Mouse (Mus musculus): ENCODE data around the gene H6pd. TPM values are rescaled to one million over a fixed set of nuclear protein-coding genes. Genes with fewer than 3 reads are reported as not detected.

The H6pd gene
- polyA plus RNA-seq, 1 experiment = 170 TPM

DNA sequence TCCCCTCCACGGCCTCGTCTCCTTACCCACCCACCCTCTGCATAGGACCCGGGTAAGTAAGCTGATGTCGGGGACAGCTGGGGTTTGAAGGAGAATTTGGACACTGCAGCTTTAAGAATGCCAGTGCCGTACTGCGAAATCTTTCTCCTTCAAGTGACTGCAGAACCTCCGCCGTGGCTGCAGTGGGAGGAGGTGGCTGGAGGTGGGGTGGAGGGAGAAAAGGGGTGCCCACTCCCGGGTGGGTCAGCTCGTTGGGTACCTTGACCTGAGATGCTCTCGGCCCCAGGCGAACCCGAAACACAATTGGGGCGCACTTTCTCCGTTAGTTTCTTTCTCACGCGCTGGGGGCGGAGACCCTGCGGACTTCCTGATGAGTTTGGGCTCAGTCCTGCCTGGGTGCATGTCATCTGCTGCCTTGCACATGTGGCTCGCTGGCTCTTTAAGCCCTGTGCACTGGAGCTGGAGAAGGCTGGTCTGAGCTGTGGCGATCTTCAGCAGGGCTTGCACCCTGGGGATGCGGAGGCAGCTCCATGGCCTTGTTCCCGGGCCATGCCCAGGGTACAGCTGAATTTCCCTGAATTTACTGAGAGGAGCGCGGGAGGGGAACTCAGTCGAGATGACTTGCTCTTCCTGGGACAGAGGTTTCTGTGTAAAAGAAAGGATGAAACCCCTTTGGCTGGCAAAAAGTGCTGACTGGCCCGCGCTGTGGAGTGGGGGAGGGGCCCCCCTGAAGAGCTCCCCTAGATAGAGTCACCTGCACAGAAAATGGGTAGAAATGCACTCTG lies 21.8 kb upstream of the H6pd start:
- Histone ChIP-seq H3K4me1 (ENCODE audit: control insufficient read depth, insufficient read depth, low read length) (peaks cover 30% of the 10 kb centered on the region), H3K4me3 (ENCODE audit: insufficient read depth, low read depth, low read length) (peak overlapping the region; percentile 58), H3K27ac (ENCODE audit: insufficient read depth, low read depth, low read length) (no peak overlapping the region)
- under 1% methylated on average over 28 of the region's 28 CpGs for WGBS
- peak; percentile 38; the same call in 1 of the 2 replicates for TF ChIP-seq CTCF (IDR thresholded peaks at IDR 0.05; ENCODE audit: insufficient read depth, low read depth, low read length)
- TF ChIP-seq POLR2A (IDR thresholded peaks at IDR 0.05; ENCODE audit: insufficient read depth, low read depth, low read length) = 0 out of 2 replicates have a peak, but pooled peaks have one; percentile 20

DNA sequence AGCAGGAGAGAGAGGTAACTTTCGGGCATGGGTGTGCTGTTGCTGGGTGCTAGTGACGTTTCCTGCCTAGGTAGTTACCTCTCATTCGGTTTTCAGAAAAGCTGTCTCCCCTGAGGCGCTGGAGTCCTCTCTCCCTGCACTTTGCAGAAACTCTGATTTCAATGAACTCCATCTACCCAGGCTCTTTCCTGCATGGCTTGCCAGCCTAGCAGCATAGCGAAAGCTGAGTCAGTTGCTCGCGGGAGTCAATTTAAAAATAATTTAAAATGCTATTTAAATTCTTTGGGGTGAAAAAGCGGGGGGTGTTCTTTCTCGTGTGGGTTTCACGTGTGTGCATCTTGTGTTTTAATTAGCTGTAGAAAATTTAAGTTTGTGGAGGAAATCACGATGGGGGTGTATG lies 21.1 kb upstream of the H6pd start:
- H3K4me3 ChIP-seq (ENCODE audit: insufficient read depth, low read depth, low read length) = peak overlapping the region; percentile 24; the same call in 1 of the 2 replicates
- TF ChIP-seq CTCF (IDR thresholded peaks at IDR 0.05; ENCODE audit: insufficient read depth, low read depth, low read length) = no peak
- no peak for TF ChIP-seq POLR2A (IDR thresholded peaks at IDR 0.05; ENCODE audit: insufficient read depth, low read depth, low read length)
- 1% methylated on average over 11 of the region's 11 CpGs for WGBS
- H3K27ac ChIP-seq (ENCODE audit: insufficient read depth, low read depth, low read length) = no peak overlapping the region
- peaks cover 27% of the 10 kb centered on the region for H3K4me1 ChIP-seq (ENCODE audit: control insufficient read depth, insufficient read depth, low read length)

DNA sequence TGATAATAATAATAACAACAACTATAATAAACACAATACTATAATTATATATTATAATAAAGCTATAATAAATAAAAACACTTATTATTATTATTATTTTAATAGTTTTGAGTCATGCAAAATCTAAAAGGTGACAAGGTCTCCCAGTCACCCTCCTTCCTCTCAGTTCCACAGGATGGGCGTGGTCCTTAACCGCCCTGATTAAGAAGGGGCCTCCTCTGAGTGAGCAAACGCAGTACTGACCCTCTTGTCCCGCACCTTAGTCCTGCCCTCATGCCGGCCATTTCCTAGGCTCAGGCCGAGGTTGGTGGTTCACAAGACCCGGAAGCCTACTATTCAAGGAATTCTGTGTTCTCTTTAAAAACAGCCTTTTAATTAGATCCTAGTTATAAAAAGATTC lies 14.7 kb upstream of the H6pd start:
- no peak overlapping the region for H3K4me3 ChIP-seq (ENCODE audit: insufficient read depth, low read depth, low read length)
- no peak overlapping the region for H3K27ac ChIP-seq (ENCODE audit: insufficient read depth, low read depth, low read length)
- no peak for TF ChIP-seq CTCF (IDR thresholded peaks at IDR 0.05; ENCODE audit: insufficient read depth, low read depth, low read length)
- TF ChIP-seq POLR2A (IDR thresholded peaks at IDR 0.05; ENCODE audit: insufficient read depth, low read depth, low read length) = no peak
- WGBS = 66% methylated on average over 7 of the region's 7 CpGs
- 0 out of 2 replicates have a peak, but pooled peaks cover under 1% of the 10 kb centered on the region for H3K4me1 ChIP-seq (ENCODE audit: control insufficient read depth, insufficient read depth, low read length)

DNA sequence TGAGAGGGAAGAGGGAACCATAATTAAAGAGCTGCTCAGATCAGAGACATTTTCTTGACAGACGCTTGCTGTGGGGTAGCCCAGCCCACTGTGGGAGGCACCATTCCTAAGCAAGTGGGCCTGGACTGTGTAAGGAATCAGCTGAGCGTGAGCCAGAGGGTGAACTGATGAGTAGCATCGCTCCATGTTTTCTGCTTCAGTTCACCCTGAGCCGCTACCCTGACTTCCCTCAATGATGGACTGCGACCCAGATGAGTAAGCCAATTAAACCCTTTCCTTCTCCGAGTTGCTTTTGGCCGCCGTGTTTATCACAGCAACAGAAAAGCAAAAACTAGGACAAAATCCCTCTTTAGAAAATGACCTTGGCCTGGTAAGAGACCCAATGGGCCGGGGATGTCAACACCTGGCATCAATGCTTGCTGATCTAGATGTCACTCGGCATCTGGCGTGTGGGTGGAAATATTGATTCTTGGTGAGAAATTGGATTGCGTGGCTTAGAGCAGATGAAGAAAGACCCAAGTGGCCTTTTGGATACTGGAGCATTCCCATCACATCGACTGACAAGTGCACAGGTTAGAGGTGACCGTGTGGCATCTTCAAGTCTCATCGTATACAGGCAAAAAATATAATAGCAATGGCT lies 11.0 kb upstream of the H6pd start:
- 82% methylated on average over 15 of the region's 15 CpGs for WGBS
- H3K27ac ChIP-seq (ENCODE audit: insufficient read depth, low read depth, low read length) = no peak overlapping the region
- H3K4me1 ChIP-seq (ENCODE audit: control insufficient read depth, insufficient read depth, low read length) = no peaks in the 10 kb centered on the region
- no peak overlapping the region for H3K4me3 ChIP-seq (ENCODE audit: insufficient read depth, low read depth, low read length)
- TF ChIP-seq CTCF (IDR thresholded peaks at IDR 0.05; ENCODE audit: insufficient read depth, low read depth, low read length) (no peak), POLR2A (IDR thresholded peaks at IDR 0.05; ENCODE audit: insufficient read depth, low read depth, low read length) (no peak)

DNA sequence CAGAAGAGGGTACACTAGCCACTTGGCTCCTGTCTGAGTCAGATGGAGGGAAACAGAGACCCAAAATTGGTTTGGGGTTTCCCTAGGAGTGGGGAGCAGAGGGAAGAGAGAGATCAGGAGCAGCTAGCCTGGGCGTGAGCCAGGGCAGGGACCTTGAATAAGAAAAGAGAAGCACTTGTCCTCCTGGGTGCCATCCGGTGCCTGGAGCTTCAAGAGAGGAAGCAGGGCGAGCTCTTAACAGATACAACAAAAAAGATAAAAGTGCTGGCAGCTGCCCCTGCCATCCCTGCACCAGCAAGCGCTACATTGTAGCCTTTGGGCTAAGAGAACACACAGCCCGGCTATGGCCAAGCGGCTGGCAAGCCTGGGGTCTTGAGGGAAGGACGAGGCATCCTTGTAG lies 6.6 kb upstream of the H6pd start:
- TF ChIP-seq CTCF (IDR thresholded peaks at IDR 0.05; ENCODE audit: insufficient read depth, low read depth, low read length) (no peak), POLR2A (IDR thresholded peaks at IDR 0.05; ENCODE audit: insufficient read depth, low read depth, low read length) (no peak)
- peaks cover 6% of the 10 kb centered on the region for H3K4me1 ChIP-seq (ENCODE audit: control insufficient read depth, insufficient read depth, low read length)
- H3K4me3 ChIP-seq (ENCODE audit: insufficient read depth, low read depth, low read length) = no peak overlapping the region
- WGBS = 94% methylated on average over 7 of the region's 7 CpGs
- H3K27ac ChIP-seq (ENCODE audit: insufficient read depth, low read depth, low read length) = no peak overlapping the region

DNA sequence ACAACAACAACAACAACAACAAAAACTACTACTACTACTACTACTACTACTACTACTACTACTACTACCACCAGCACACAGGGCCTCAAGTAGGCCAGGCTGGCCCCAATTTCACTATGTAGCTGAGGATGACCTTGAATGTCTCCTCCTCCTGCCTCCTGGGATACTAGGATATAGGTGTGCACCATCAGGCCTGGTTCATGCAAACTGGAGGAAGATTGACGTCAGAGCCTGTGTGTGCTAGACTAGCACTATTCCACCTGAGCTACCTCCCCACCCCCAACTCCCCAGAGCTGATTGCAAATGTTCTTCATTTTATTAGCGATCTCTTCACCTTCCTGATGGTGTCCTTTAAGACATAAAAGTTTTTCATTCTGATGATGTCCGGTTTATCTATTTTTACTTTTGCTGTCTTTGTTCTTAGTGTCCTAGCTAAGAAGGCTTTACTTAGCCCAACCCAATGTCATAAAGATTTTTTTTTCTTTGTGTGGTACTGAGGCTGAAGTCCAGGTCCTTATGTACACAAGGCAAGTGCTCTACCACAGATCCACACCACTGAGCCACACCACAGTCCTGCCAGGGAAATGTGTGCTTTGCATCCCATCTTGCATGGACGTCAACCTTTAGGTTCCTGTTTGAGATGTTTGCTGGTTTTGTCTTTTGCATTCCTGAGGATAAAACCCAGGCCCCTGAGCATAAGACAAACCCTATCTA lies 5.7 kb upstream of the H6pd start:
- Histone ChIP-seq H3K27ac (ENCODE audit: insufficient read depth, low read depth, low read length) (no peak overlapping the region), H3K4me1 (ENCODE audit: control insufficient read depth, insufficient read depth, low read length) (peaks cover 6% of the 10 kb centered on the region), H3K4me3 (ENCODE audit: insufficient read depth, low read depth, low read length) (no peak overlapping the region)
- 96% methylated on average over 4 of the region's 4 CpGs for WGBS
- TF ChIP-seq POLR2A (IDR thresholded peaks at IDR 0.05; ENCODE audit: insufficient read depth, low read depth, low read length) (no peak), CTCF (IDR thresholded peaks at IDR 0.05; ENCODE audit: insufficient read depth, low read depth, low read length) (no peak)

DNA sequence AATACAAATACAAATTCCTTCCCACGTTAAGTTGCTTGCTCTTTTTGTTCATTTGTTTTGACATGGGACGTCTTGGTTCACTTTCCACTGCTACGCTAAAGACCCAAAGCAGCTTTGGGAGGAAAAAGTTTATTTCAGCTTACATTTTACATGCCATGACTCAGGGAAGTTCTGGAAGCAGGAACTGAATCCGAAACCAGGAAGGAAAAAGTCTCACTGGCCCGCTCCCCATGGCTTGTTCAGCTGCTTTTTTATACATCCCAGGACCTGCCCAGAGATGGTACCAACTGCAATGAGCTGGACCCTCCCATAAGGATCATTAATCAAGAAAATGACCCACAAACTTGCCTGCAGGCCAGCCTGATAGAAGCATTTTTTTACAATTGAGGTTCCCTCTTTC lies 5.0 kb upstream of the H6pd start:
- TF ChIP-seq CTCF (IDR thresholded peaks at IDR 0.05; ENCODE audit: insufficient read depth, low read depth, low read length) (no peak), POLR2A (IDR thresholded peaks at IDR 0.05; ENCODE audit: insufficient read depth, low read depth, low read length) (no peak)
- H3K4me1 ChIP-seq (ENCODE audit: control insufficient read depth, insufficient read depth, low read length) = peaks cover 9% of the 10 kb centered on the region
- no peak overlapping the region for H3K27ac ChIP-seq (ENCODE audit: insufficient read depth, low read depth, low read length)
- no peak overlapping the region for H3K4me3 ChIP-seq (ENCODE audit: insufficient read depth, low read depth, low read length)
- WGBS = 61% methylated on average over 5 of the region's 5 CpGs

DNA sequence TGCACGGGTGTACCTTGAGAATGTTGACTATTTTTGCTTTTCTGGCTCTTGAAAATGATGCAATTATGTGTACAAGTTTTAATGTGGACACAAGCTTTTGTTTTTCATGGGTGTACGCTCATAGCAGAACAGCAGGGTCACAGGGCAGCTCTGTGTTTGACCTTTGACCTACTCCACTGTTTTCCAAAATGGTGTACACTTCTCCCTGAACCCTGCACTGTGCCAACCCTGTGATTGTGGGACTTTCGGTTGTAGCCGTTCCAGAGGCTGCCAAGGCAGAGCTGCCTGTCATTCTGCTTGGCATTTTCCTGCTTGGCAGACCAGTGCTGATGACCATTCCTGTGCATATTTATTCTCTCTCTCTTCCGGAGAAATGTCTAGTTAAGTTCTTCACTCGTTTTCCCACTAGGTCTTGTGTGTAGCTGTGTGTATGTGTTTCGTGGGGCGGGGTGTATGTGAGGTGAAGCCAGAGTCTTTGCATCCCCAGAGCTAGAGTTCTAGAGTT lies 4.4 kb upstream of the H6pd start:
- TF ChIP-seq POLR2A (IDR thresholded peaks at IDR 0.05; ENCODE audit: insufficient read depth, low read depth, low read length) (no peak), CTCF (IDR thresholded peaks at IDR 0.05; ENCODE audit: insufficient read depth, low read depth, low read length) (no peak)
- peaks cover 9% of the 10 kb centered on the region for H3K4me1 ChIP-seq (ENCODE audit: control insufficient read depth, insufficient read depth, low read length)
- no peak overlapping the region for H3K4me3 ChIP-seq (ENCODE audit: insufficient read depth, low read depth, low read length)
- WGBS = 76% methylated on average over 8 of the region's 8 CpGs
- H3K27ac ChIP-seq (ENCODE audit: insufficient read depth, low read depth, low read length) = no peak overlapping the region
